Mouse (Mus musculus) C2C12 (cell line): ENCODE data around the gene Fgd5. TPM values are rescaled to one million over a fixed set of nuclear protein-coding genes. Genes with fewer than 3 reads are reported as not detected.

Source experiments
- H3K27me3 ChIP-seq: one replicate; pipeline ENCODE4 v1.6.1; 2011; ENCODE audit not compliant: control insufficient read depth, insufficient read depth, insufficient read length
- H3K36me3 ChIP-seq: one replicate; pipeline ENCODE4 v1.6.1; 2011; ENCODE audit not compliant: control insufficient read depth, insufficient read depth
- H3K4me3 ChIP-seq: one replicate; pipeline ENCODE4 v1.5.1; 2011; ENCODE audit warnings: mild to moderate bottlenecking, control low read depth; ENCODE audit not compliant: poor library complexity, insufficient read depth, severe bottlenecking
- H3K79me2 ChIP-seq: one replicate; pipeline ENCODE4 v1.6.1; 2011; ENCODE audit not compliant: control insufficient read depth, insufficient read depth
- H3K79me3 ChIP-seq: one replicate; pipeline ENCODE4 v1.6.1; 2011; ENCODE audit warnings: low read depth, control low read depth
- H3ac ChIP-seq: one replicate; pipeline ENCODE3; 2011; ENCODE audit warnings: low read depth; ENCODE audit not compliant: control insufficient read depth, insufficient read length
- CEBPB ChIP-seq: IDR thresholded peaks from one replicate; pipeline ENCODE4 v1.6.1; 2011; ENCODE audit warnings: low read depth, mild to moderate bottlenecking, control low read depth, moderate library complexity
- CTCF ChIP-seq: IDR thresholded peaks from one replicate; pipeline ENCODE4 v1.5.1; 2011; ENCODE audit not compliant: control insufficient read depth, insufficient read depth, insufficient read length
- FOSL1 ChIP-seq: IDR thresholded peaks from one replicate; pipeline ENCODE4 v1.8.0; 2011; ENCODE audit warnings: mild to moderate bottlenecking, low read length; ENCODE audit not compliant: poor library complexity, insufficient read depth, severe bottlenecking
- MAX ChIP-seq: IDR thresholded peaks from one replicate; pipeline ENCODE4 v1.6.1; 2011; ENCODE audit warnings: mild to moderate bottlenecking, control low read depth
- MYOD1 ChIP-seq: IDR thresholded peaks from one replicate; pipeline ENCODE4 v1.6.1; 2011; ENCODE audit warnings: low read depth; ENCODE audit not compliant: control insufficient read depth, insufficient read length
- MYOG ChIP-seq: IDR thresholded peaks from one replicate; pipeline ENCODE4 v1.6.1; 2011; ENCODE audit not compliant: control insufficient read depth, insufficient read length; ENCODE audit errors: extremely low read depth
- USF1 ChIP-seq: IDR thresholded peaks from one replicate; pipeline ENCODE4 v1.6.1; 2011; ENCODE audit warnings: low read depth, mild to moderate bottlenecking, control low read depth, moderate library complexity
- polyA plus RNA-seq: library from polyadenylated mRNA; unstranded; fragments of >200 nt; fragmentation: generic; extraction: Trizol; gene quantifications from one replicate; pipeline ENCODE4 v1.2.1, GENCODE M21; 2012; ENCODE audit warnings: missing spikeins

Gene Fgd5
- polyA plus RNA-seq, 1 experiment = not detected

- Histone ChIP-seq H3K79me3 (no peaks in the 10 kb centered on the region), H3K36me3 (no peaks in the 10 kb centered on the region), H3K4me3 (no peak overlapping the region), H3K79me2 (no peaks in the 10 kb centered on the region), H3ac (no peak overlapping the region), H3K27me3 (peaks cover 62% of the 10 kb centered on the region)
- TF ChIP-seq MYOD1 = no peak
- TF ChIP-seq CTCF = no peak
- TF ChIP-seq USF1 = no peak
- no peak for TF ChIP-seq CEBPB
- no peak for TF ChIP-seq MAX
- TF ChIP-seq FOSL1 = no peak
- no peak for TF ChIP-seq MYOG
Measured at GRCm38 (mm10) chr6:92013620-92014019, 34.9 kb downstream of the Fgd5 start.

- Histone ChIP-seq H3K79me2 (no peaks in the 10 kb centered on the region), H3K4me3 (no peak overlapping the region), H3K79me3 (no peaks in the 10 kb centered on the region), H3K27me3 (peaks cover 57% of the 10 kb centered on the region), H3K36me3 (no peaks in the 10 kb centered on the region), H3ac (no peak overlapping the region)
- TF ChIP-seq MYOG (no peak), USF1 (no peak), CEBPB (no peak), MAX (no peak), CTCF (no peak), MYOD1 (no peak), FOSL1 (no peak)
Measured at GRCm38 (mm10) chr6:92014936-92015335, 36.3 kb downstream of the Fgd5 start.

GRCm38 (mm10) chr6:92015848-92016247 lies 37.2 kb downstream of the Fgd5 start:
- no peaks in the 10 kb centered on the region for H3K79me3 ChIP-seq
- no peaks in the 10 kb centered on the region for H3K79me2 ChIP-seq
- H3K27me3 ChIP-seq = peaks cover 55% of the 10 kb centered on the region
- H3ac ChIP-seq = no peak overlapping the region
- H3K36me3 ChIP-seq = no peaks in the 10 kb centered on the region
- TF ChIP-seq CEBPB (no peak), FOSL1 (no peak), MYOD1 (no peak), MAX (no peak), MYOG (no peak), CTCF (no peak), USF1 (no peak)
- H3K4me3 ChIP-seq = no peak overlapping the region

GRCm38 (mm10) chr6:92016738-92017137 lies 38.1 kb downstream of the Fgd5 start:
- no peaks in the 10 kb centered on the region for H3K79me2 ChIP-seq
- H3K4me3 ChIP-seq = no peak overlapping the region
- H3K27me3 ChIP-seq = peaks cover 57% of the 10 kb centered on the region
- H3K36me3 ChIP-seq = no peaks in the 10 kb centered on the region
- TF ChIP-seq MYOD1 (no peak), MAX (no peak), CTCF (no peak), CEBPB (no peak), FOSL1 (no peak), USF1 (no peak), MYOG (no peak)
- H3ac ChIP-seq = no peak overlapping the region
- H3K79me3 ChIP-seq = no peaks in the 10 kb centered on the region

- Histone ChIP-seq H3K27me3 (peaks cover 60% of the 10 kb centered on the region), H3K79me3 (no peaks in the 10 kb centered on the region), H3K79me2 (no peaks in the 10 kb centered on the region), H3K36me3 (no peaks in the 10 kb centered on the region), H3ac (no peak overlapping the region), H3K4me3 (no peak overlapping the region)
- TF ChIP-seq CTCF (no peak), MYOD1 (no peak), CEBPB (no peak), MYOG (no peak)
Measured at GRCm38 (mm10) chr6:92018421-92018820, 39.7 kb downstream of the Fgd5 start.

GRCm38 (mm10) chr6:92021061-92021460 lies 42.4 kb downstream of the Fgd5 start:
- Histone ChIP-seq H3K79me2 (no peaks in the 10 kb centered on the region), H3K79me3 (no peaks in the 10 kb centered on the region), H3ac (no peak overlapping the region), H3K27me3 (peaks cover 51% of the 10 kb centered on the region), H3K4me3 (no peak overlapping the region), H3K36me3 (no peaks in the 10 kb centered on the region)
- TF ChIP-seq MYOD1 (no peak), USF1 (no peak), FOSL1 (no peak), MYOG (no peak), CEBPB (no peak), MAX (no peak), CTCF (no peak)
